20 mouse cellular contexts compared by ENCODE assay signal in the genomic region with DNA sequence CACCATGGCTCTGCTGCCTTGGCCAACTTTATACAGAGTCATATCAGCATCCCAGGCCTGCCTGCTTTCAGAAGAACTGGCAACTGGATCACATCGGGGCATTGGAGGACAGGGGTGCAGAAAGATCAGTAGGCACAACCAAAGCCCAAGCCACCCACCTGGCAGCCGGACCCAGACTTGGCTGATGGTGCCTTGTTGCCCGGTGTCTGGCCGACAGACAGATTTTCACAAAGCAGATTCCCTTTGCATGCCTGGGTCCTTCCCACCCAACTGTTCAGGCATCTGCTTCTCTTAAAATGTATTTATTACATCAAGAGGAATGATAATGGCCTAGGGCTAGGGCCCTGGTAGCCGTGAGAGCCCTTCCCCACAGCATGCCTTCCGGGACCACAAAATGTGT.
DNase-seq lines count a peak whose midpoint lies in the region; ATAC-seq lines count a peak whose summit lies in the region.
"Had no signal": no experiment of that assay in that cellular context is flagged by ENCODE, and none has a peak within 500 bp of the region (broad histone marks: within the 10 kb centered on the region; RNA-seq: fewer than 3 reads in every experiment).

No protein-coding gene starts in this region.

- no peak for ATAC-seq in granulocyte monocyte progenitor cell, adult 5-6 weeks (replicated peaks; ENCODE audit: poor library complexity, severe bottlenecking)
- ATAC-seq: hindbrain, postnatal 0 days; intestine, embryonic 15.5 days; liver, embryonic 12.5 days; liver, postnatal 0 days; midbrain, embryonic 13.5 days had no signal

- DNase-seq in cerebellum, postnatal 10 days: peak; percentile 33 to 59
- DNase-seq in cerebellum, adult 8-10 months: no peak
- DNase-seq in layer of hippocampus, adult 11-12 months (ENCODE audit: low spot score): peak; percentile 40
- no peak for DNase-seq in layer of hippocampus, adult 9-10 months (ENCODE audit: low spot score)
- DNase-seq in layer of hippocampus, postnatal 10 days (ENCODE audit: low spot score in 2 of 2): peak; percentile 61 to 62
- no peak for DNase-seq in lung, postnatal 10 days
- DNase-seq: adrenal gland, adult 8-10 months; cerebellum, adult 11 months; cerebellum, adult 9-11 months; heart, postnatal 14 days; kidney, adult 2 months; kidney, postnatal 14 days; left cerebral cortex, postnatal 4 days; liver, postnatal 0 days; right cerebral cortex, postnatal 14 days had no signal

Comparison
In these comparisons a context has a peak if more than half of its experiments do, and no peak if none do; other contexts are left out.
1. DNase-seq: peak in cerebellum, postnatal 10 days (2 of 2), layer of hippocampus, adult 11-12 months (single experiment) and layer of hippocampus, postnatal 10 days (2 of 2); none in cerebellum, adult 8-10 months (single experiment), layer of hippocampus, adult 9-10 months (single experiment) and lung, postnatal 10 days (single experiment).